ENCODE assay signal across 8 mouse cellular contexts in the genomic region with DNA sequence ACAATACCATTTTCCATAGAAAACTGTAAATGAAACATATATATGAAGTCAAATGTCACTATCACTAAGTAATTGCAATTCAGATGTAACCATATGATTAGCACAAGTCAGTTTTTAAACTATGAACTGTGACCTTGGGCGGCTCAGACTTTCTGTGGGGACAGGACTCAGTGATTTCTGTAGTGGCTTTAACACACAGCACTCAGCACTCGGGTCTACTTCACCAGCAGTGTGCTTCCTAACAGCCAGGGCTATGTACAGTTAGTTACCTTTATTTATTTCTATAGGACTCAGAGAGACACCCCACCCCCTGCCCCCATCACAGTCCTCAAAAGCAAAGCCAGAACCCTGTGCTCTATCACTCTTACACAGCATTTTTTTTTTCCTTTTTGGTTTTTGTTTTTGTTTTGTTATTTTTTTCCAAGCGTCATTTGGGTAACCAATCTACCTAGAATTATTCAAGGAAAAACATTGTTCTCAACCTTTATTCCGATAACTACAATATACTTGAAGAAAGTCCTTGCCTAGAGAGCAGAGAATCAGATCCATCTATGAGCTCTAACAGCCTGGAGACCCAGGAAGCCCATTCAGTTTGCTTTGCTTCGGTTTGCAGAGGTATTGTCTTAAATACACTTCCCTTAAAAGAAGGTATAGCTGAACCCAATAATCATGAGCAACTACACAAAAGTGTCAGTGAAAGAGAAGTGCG. TPM values are rescaled to one million over a fixed set of nuclear protein-coding genes. Genes with fewer than 3 reads are reported as not detected.
DNase-seq lines count a peak whose midpoint lies in the region; ATAC-seq and TF ChIP-seq lines count a peak whose summit lies in the region.

No protein-coding gene starts in this region.

- no peak for TF ChIP-seq POLR2A in spleen, adult 2 months (IDR thresholded peaks at IDR 0.05; ENCODE audit: low read depth, low read length)

- H3K4me2 ChIP-seq in liver, embryonic 12.5 days = peak overlapping the region; percentile 67
- H3K4me2 ChIP-seq in stomach, postnatal 0 days (replicated peaks; ENCODE audit: low read depth) = peak overlapping the region; percentile 54

- 55% methylated on average over 6 of the region's 6 CpGs for WGBS in spleen, adult 2 months
- WGBS in liver, embryonic 12.5 days (ENCODE audit: insufficient replicate concordance) = 38% methylated on average over 6 of the region's 6 CpGs
- 28% methylated on average over 6 of the region's 6 CpGs for WGBS in stomach, postnatal 0 days

- peak; percentile 51 for ATAC-seq in frontal cortex, adult (ENCODE audit: low TSS enrichment)
- no peak for ATAC-seq in liver, embryonic 12.5 days
- ATAC-seq in stomach, postnatal 0 days (ENCODE audit: low FRiP score, low TSS enrichment) = no peak
- no peak for ATAC-seq in erythroid progenitor cell, adult 5-6 weeks (replicated peaks; ENCODE audit: low FRiP score, poor library complexity, severe bottlenecking)

- no peaks in the 10 kb centered on the region for H3K4me1 ChIP-seq in spleen, adult 2 months (ENCODE audit: control insufficient read depth, insufficient read depth, insufficient read length)
- peaks cover 12% of the 10 kb centered on the region for H3K4me1 ChIP-seq in liver, embryonic 12.5 days
- H3K4me1 ChIP-seq in stomach, postnatal 0 days (replicated peaks; ENCODE audit: control insufficient read depth, insufficient read depth) = no peaks in the 10 kb centered on the region

- DNase-seq in frontal cortex, postnatal 14 days (ENCODE audit: low spot score in 2 of 2) = no peak
- DNase-seq in spleen, adult 2 months (ENCODE audit: low read depth in 1 of 2, low spot score in 2 of 2) = no peak
- no peak for DNase-seq in spleen, postnatal 10 days (ENCODE audit: low spot score in 2 of 2)
- DNase-seq in stomach, postnatal 0 days (ENCODE audit: low spot score) = no peak
- DNase-seq in left cerebral cortex, adult 11 months (ENCODE audit: low spot score) = no peak

- H3K27me3 ChIP-seq in spleen, adult 2 months (ENCODE audit: control insufficient read depth, insufficient read depth, low read length) = no peaks in the 10 kb centered on the region; the same call in 1 of the 2 replicates
- no peaks in the 10 kb centered on the region for H3K27me3 ChIP-seq in liver, embryonic 12.5 days (replicated peaks)
- no peaks in the 10 kb centered on the region for H3K27me3 ChIP-seq in stomach, postnatal 0 days (ENCODE audit: control insufficient read depth, insufficient read depth, low read length)

- H3K9ac ChIP-seq in liver, embryonic 12.5 days = no peak overlapping the region; the same call in 1 of the 2 replicates
- H3K9ac ChIP-seq in stomach, postnatal 0 days (ENCODE audit: low read length) = peak overlapping the region; percentile 52

- no peak overlapping the region for H3K27ac ChIP-seq in spleen, adult 2 months (ENCODE audit: insufficient read depth, low read length)
- no peak overlapping the region for H3K27ac ChIP-seq in liver, embryonic 12.5 days
- peak overlapping the region; percentile 81 for H3K27ac ChIP-seq in stomach, postnatal 0 days (replicated peaks)

- no peak for TF ChIP-seq CTCF in spleen, adult 2 months (IDR thresholded peaks at IDR 0.05; ENCODE audit: extremely low read depth, insufficient read depth, insufficient read length, insufficient replicate concordance)
- TF ChIP-seq CTCF in stomach, postnatal 0 days (IDR thresholded peaks at IDR 0.05; ENCODE audit: low read depth) = no peak

- no peaks in the 10 kb centered on the region for H3K9me3 ChIP-seq in liver, embryonic 12.5 days (replicated peaks)
- no peaks in the 10 kb centered on the region for H3K9me3 ChIP-seq in stomach, postnatal 0 days (ENCODE audit: control insufficient read depth, low read length)

- H3K36me3 ChIP-seq in spleen, adult 2 months (ENCODE audit: control insufficient read depth, insufficient read depth, low read length) = no peaks in the 10 kb centered on the region
- no peaks in the 10 kb centered on the region for H3K36me3 ChIP-seq in liver, embryonic 12.5 days
- H3K36me3 ChIP-seq in stomach, postnatal 0 days (ENCODE audit: control insufficient read depth, insufficient read depth, low read length) = no peaks in the 10 kb centered on the region

- TF ChIP-seq EP300 in stomach, postnatal 0 days (optimal IDR thresholded peaks at IDR 0.05) = no peak

- peak overlapping the region; percentile 57; the same call in 1 of the 2 replicates for H3K4me3 ChIP-seq in spleen, adult 2 months (ENCODE audit: extremely low read depth, insufficient read depth, insufficient read length)
- H3K4me3 ChIP-seq in liver, embryonic 12.5 days = peak overlapping the region; percentile 52
- peak overlapping the region; percentile 53 for H3K4me3 ChIP-seq in stomach, postnatal 0 days (ENCODE audit: low read depth, low read length)

RNA-seq across cellular contexts. Expression of a gene that starts 0.7 kb away (rescaled TPM):
- 0.78 and 0.89 TPM in 2 replicates for polyA plus RNA-seq in spleen, adult 2 months (2012; rRNA removed)
- polyA plus RNA-seq in liver, embryonic 12.5 days (2016; fragmentation: Nextera tagmentation; extraction: Ambion mirVana) = 0.54 and 1.0 TPM in 2 replicates
- 8.0 and 8.4 TPM in 2 replicates for polyA plus RNA-seq in stomach, postnatal 0 days (2015; fragmentation: Nextera tagmentation; extraction: Ambion mirVana)
- total RNA-seq in erythroid progenitor cell, adult 5-6 weeks (2015; ENCODE audit: low replicate concordance) = 2.1 TPM in 1 of 2 replicates, not detected in the other
- total RNA-seq in erythroid progenitor cell, adult 5-6 weeks (2017; ENCODE audit: low replicate concordance) = not detected in 2 replicates
